ENCODE assay signal across 8 mouse cellular contexts in genomic region chr4:102589537-102590031, GRCm38 (mm10).
DNase-seq lines count a peak whose midpoint lies in the region; ATAC-seq lines count a peak whose summit lies in the region.

No protein-coding gene starts in this region.

- H3K4me3 ChIP-seq in lung, embryonic 16.5 days (ENCODE audit: low read length) = peak overlapping the region; percentile 34
- H3K4me3 ChIP-seq in embryonic facial prominence, embryonic 13.5 days = peak overlapping the region; percentile 39
- peak overlapping the region; percentile 38 for H3K4me3 ChIP-seq in hindbrain, embryonic 16.5 days (ENCODE audit: low read length)
- H3K4me3 ChIP-seq in neural tube, embryonic 15.5 days (replicated peaks) = peak overlapping the region; percentile 34

- 0 out of 2 replicates have a peak, but pooled peaks cover 5% of the 10 kb centered on the region for H3K36me3 ChIP-seq in lung, embryonic 16.5 days (ENCODE audit: control insufficient read depth, insufficient read depth, low read length)
- no peaks in the 10 kb centered on the region for H3K36me3 ChIP-seq in embryonic facial prominence, embryonic 13.5 days
- no peaks in the 10 kb centered on the region for H3K36me3 ChIP-seq in hindbrain, embryonic 16.5 days (ENCODE audit: control insufficient read depth, insufficient read depth, low read length)
- no peaks in the 10 kb centered on the region for H3K36me3 ChIP-seq in neural tube, embryonic 15.5 days

- ATAC-seq in lung, embryonic 16.5 days (ENCODE audit: low read depth) = peak; percentile 28; the same call in 1 of the 2 replicates
- no peak for ATAC-seq in embryonic facial prominence, embryonic 13.5 days (ENCODE audit: insufficient number of reproducible peaks, insufficient read depth, low FRiP score, low TSS enrichment, low read depth)
- ATAC-seq in hindbrain, embryonic 16.5 days = peak; percentile 77
- peak; percentile 78 for ATAC-seq in neural tube, embryonic 15.5 days (ENCODE audit: low FRiP score)
- no peak for ATAC-seq in megakaryocyte-erythroid progenitor cell, adult 5-6 weeks (replicated peaks; ENCODE audit: low FRiP score, low TSS enrichment, poor library complexity, severe bottlenecking)

- 10% methylated on average over 9 of the region's 9 CpGs for WGBS in lung, embryonic 16.5 days
- 4% methylated on average over 9 of the region's 9 CpGs for WGBS in embryonic facial prominence, embryonic 13.5 days
- 3% methylated on average over 9 of the region's 9 CpGs for WGBS in hindbrain, embryonic 16.5 days
- 4% methylated on average over 9 of the region's 9 CpGs for WGBS in neural tube, embryonic 15.5 days

- H3K4me2 ChIP-seq in lung, embryonic 16.5 days (ENCODE audit: low read depth, low read length) = peak overlapping the region; percentile 49
- H3K4me2 ChIP-seq in embryonic facial prominence, embryonic 13.5 days = peak overlapping the region; percentile 62
- H3K4me2 ChIP-seq in hindbrain, embryonic 16.5 days (ENCODE audit: low read length) = peak overlapping the region; percentile 59
- peak overlapping the region; percentile 53 for H3K4me2 ChIP-seq in neural tube, embryonic 15.5 days

- DNase-seq in lung, postnatal 25 days (ENCODE audit: low spot score) = no peak
- peak; percentile 60 to 76 for DNase-seq in left cerebral cortex, postnatal 14 days (ENCODE audit: low spot score in 2 of 2)
- DNase-seq in thymus, postnatal 14 days = no peak

- no peaks in the 10 kb centered on the region for H3K27me3 ChIP-seq in lung, embryonic 16.5 days (ENCODE audit: control insufficient read depth, insufficient read depth, low read depth, low read length)
- no peaks in the 10 kb centered on the region for H3K27me3 ChIP-seq in embryonic facial prominence, embryonic 13.5 days
- H3K27me3 ChIP-seq in hindbrain, embryonic 16.5 days (replicated peaks; ENCODE audit: control insufficient read depth, insufficient read depth, low read length) = no peaks in the 10 kb centered on the region
- H3K27me3 ChIP-seq in neural tube, embryonic 15.5 days (replicated peaks) = no peaks in the 10 kb centered on the region

- H3K4me1 ChIP-seq in lung, embryonic 16.5 days (replicated peaks; ENCODE audit: control insufficient read depth, insufficient read depth, low read length) = peaks cover 14% of the 10 kb centered on the region
- H3K4me1 ChIP-seq in embryonic facial prominence, embryonic 13.5 days = peaks cover 19% of the 10 kb centered on the region
- peaks cover 32% of the 10 kb centered on the region for H3K4me1 ChIP-seq in hindbrain, embryonic 16.5 days (ENCODE audit: control insufficient read depth, insufficient read depth, low read depth, low read length)
- H3K4me1 ChIP-seq in neural tube, embryonic 15.5 days = peaks cover 56% of the 10 kb centered on the region

- H3K9ac ChIP-seq in lung, embryonic 16.5 days (ENCODE audit: low read length) = peak overlapping the region; percentile 51
- H3K9ac ChIP-seq in embryonic facial prominence, embryonic 13.5 days = peak overlapping the region; percentile 47
- H3K9ac ChIP-seq in hindbrain, embryonic 16.5 days (ENCODE audit: low read depth, low read length) = peak overlapping the region; percentile 59
- peak overlapping the region; percentile 46 for H3K9ac ChIP-seq in neural tube, embryonic 15.5 days (replicated peaks)

- H3K9me3 ChIP-seq in lung, embryonic 16.5 days (ENCODE audit: control insufficient read depth, low read length) = no peaks in the 10 kb centered on the region
- no peaks in the 10 kb centered on the region for H3K9me3 ChIP-seq in embryonic facial prominence, embryonic 13.5 days
- no peaks in the 10 kb centered on the region for H3K9me3 ChIP-seq in hindbrain, embryonic 16.5 days (ENCODE audit: control insufficient read depth, low read length)
- no peaks in the 10 kb centered on the region for H3K9me3 ChIP-seq in neural tube, embryonic 15.5 days (replicated peaks)

- intact Hi-C loops in left cerebral cortex, postnatal 14 days (cut with DNase I) = loop anchor here (1.0 kb wide), 1 partner anchor 78 kb away; no protein-coding TSS in a partner anchor

- H3K27ac ChIP-seq in lung, embryonic 16.5 days (ENCODE audit: low read length) = no peak overlapping the region
- H3K27ac ChIP-seq in embryonic facial prominence, embryonic 13.5 days = peak overlapping the region; percentile 44
- H3K27ac ChIP-seq in hindbrain, embryonic 16.5 days (ENCODE audit: low read depth, low read length) = peak overlapping the region; percentile 83
- peak overlapping the region; percentile 70 for H3K27ac ChIP-seq in neural tube, embryonic 15.5 days (replicated peaks)

Comparison
In these comparisons a context has a peak if more than half of its experiments do, and no peak if none do; other contexts are left out.
1. ATAC-seq: peak in lung, embryonic 16.5 days (single experiment), hindbrain, embryonic 16.5 days (single experiment) and neural tube, embryonic 15.5 days (single experiment); none in embryonic facial prominence, embryonic 13.5 days (single experiment) and megakaryocyte-erythroid progenitor cell, adult 5-6 weeks (single experiment).
2. DNase-seq: peak in left cerebral cortex, postnatal 14 days (2 of 2); none in lung, postnatal 25 days (single experiment) and thymus, postnatal 14 days (single experiment).
3. Peak in every context shown above with its lines, with median percentiles within 50 percentile points of each other: H3K4me2 ChIP-seq, H3K4me3 ChIP-seq and H3K9ac ChIP-seq.